Mouse (Mus musculus): Measurements from ENCODE around the gene Hmcn1. TPM values are rescaled to one million over a fixed set of nuclear protein-coding genes. Genes with fewer than 3 reads are reported as not detected.
A peak's percentile ranks its signal among the peaks of the same experiment; 100 is the strongest.

The Hmcn1 gene
- polyA plus RNA-seq, 1 experiment from 2014 or later = 1.0 TPM

DNA sequence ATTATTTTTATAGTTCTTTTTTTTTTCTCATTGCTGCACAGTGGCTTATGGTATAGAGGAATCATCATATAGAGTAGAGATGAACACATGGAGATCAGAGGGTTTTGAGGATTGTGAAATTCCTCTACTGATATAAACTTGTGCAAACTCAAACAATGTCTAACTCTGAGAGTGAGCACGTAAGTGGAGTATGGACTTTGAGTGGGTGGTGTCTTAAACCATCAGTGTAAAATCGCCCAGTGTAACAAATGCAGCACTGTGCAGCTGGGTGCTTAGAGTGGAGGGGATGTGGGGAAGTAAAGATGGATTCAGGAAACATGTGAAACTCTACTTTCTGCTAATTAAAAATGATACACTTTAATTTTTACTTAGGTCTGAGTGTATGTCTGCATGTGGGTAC is 408.8 kb downstream of the Hmcn1 start:
- no peaks in the 10 kb centered on the region for H3K9me3 ChIP-seq
- no peak overlapping the region for H3K9ac ChIP-seq (replicated peaks)
- no peak overlapping the region for H3K27ac ChIP-seq (replicated peaks)
- 86% methylated on average over 2 of the region's 2 CpGs for WGBS
- no peak overlapping the region for H3K4me2 ChIP-seq (replicated peaks)
- H3K36me3 ChIP-seq = no peaks in the 10 kb centered on the region
- no peak for ATAC-seq (replicated peaks)
- peaks cover 4% of the 10 kb centered on the region; the same call in 1 of the 2 replicates for H3K4me1 ChIP-seq
- H3K27me3 ChIP-seq = no peaks in the 10 kb centered on the region
- H3K4me3 ChIP-seq = no peak overlapping the region

DNA sequence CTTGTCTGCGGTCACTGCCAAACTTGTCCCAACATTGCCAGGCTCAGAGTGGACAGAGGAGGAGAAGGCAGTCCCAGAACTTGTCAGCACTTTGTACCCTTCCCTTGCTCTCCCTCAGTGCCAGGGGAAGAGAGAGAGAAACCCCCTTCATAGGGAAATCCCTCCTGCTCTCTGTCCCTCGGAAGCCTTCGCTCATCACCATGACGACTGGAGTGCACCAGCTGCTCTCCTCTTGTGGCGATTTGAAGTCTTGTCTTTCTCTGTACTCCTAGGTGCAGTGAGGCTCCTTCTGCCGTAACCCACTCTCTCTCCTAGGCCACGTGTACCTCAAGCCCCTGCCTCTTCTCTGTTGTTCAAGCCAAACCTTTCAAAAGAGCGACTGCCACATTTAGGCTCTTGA is 409.5 kb downstream of the Hmcn1 start:
- Histone ChIP-seq H3K27me3 (no peaks in the 10 kb centered on the region), H3K9me3 (no peaks in the 10 kb centered on the region), H3K4me3 (no peak overlapping the region), H3K4me1 (peaks cover 4% of the 10 kb centered on the region; the same call in 1 of the 2 replicates), H3K9ac (replicated peaks) (no peak overlapping the region), H3K36me3 (no peaks in the 10 kb centered on the region), H3K27ac (replicated peaks) (no peak overlapping the region), H3K4me2 (replicated peaks) (no peak overlapping the region)
- WGBS = 32% methylated on average over 8 of the region's 8 CpGs
- peak; percentile 66 for ATAC-seq (replicated peaks)

DNA sequence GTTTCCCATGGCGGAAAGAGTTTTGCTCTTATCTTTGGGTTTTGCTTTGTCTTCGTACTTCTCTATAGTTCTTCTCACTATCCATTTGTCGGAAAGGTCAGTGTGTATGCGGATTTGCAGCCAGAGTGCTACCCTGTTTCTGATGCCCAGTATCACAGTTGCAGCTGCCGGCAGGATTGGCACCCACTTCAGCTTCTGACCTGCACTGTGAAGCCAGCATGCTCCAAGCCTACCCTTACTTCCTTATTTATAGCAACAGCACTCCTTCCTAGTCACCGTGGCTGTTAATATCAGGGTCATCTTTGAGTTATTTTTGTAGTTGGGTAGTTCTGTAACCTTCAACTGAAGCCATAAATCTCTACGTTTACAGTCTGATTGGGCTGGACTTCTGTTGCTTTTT is 412.7 kb downstream of the Hmcn1 start:
- Histone ChIP-seq H3K4me2 (replicated peaks) (no peak overlapping the region), H3K9me3 (no peaks in the 10 kb centered on the region), H3K27ac (replicated peaks) (no peak overlapping the region), H3K27me3 (no peaks in the 10 kb centered on the region), H3K9ac (replicated peaks) (no peak overlapping the region), H3K36me3 (no peaks in the 10 kb centered on the region), H3K4me3 (no peak overlapping the region), H3K4me1 (peaks cover 4% of the 10 kb centered on the region; the same call in 1 of the 2 replicates)
- ATAC-seq (replicated peaks) = no peak
- 94% methylated on average over 7 of the region's 7 CpGs for WGBS

GRCm38 (mm10) chr1:150573407-150573806 is 419.8 kb downstream of the Hmcn1 start:
- no peaks in the 10 kb centered on the region for H3K4me1 ChIP-seq
- no peaks in the 10 kb centered on the region for H3K27me3 ChIP-seq
- H3K36me3 ChIP-seq = no peaks in the 10 kb centered on the region
- H3K9ac ChIP-seq (replicated peaks) = no peak overlapping the region
- WGBS = 68% methylated on average over 8 of the region's 8 CpGs
- 0 out of 2 replicates have a peak, but pooled peaks have one; percentile 51 for ATAC-seq (replicated peaks)
- no peak overlapping the region for H3K27ac ChIP-seq (replicated peaks)
- H3K4me2 ChIP-seq (replicated peaks) = no peak overlapping the region
- H3K9me3 ChIP-seq = no peaks in the 10 kb centered on the region
- no peak overlapping the region for H3K4me3 ChIP-seq

DNA sequence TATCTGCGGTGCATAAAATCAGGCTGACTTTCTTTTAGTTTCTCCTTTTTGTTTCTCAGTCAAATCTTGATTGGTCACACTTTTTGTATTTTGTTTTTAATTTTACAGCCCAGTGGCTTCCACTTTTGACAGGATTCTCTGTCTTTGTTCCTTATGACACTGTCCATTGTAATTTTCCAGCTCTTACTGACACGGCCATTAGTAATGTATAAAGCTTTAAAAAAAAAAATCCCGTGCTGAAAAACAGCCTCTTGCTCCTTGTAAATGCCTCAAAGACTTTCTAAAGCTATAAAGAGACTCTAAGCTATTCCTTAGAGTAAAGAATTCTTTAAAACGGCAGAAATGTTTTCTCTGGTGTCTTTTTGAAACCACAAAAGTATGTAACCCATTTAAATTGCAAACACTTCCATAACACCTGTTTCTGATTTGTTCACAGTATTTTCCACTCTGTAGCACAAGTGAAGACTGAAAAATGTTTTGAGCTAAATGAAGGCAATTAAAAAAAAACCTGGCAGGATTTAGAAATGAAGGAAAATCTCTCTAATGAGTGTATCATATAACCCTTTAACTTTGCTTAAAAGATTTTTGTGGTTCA is 422.6 kb downstream of the Hmcn1 start:
- no peak overlapping the region for H3K4me2 ChIP-seq (replicated peaks)
- no peak overlapping the region for H3K9ac ChIP-seq (replicated peaks)
- no peak overlapping the region for H3K27ac ChIP-seq (replicated peaks)
- 0 out of 2 replicates have a peak, but pooled peaks have one; percentile 51 for ATAC-seq (replicated peaks)
- no peaks in the 10 kb centered on the region for H3K9me3 ChIP-seq
- H3K4me3 ChIP-seq = no peak overlapping the region
- no peaks in the 10 kb centered on the region for H3K36me3 ChIP-seq
- H3K4me1 ChIP-seq = no peaks in the 10 kb centered on the region
- H3K27me3 ChIP-seq = no peaks in the 10 kb centered on the region
- WGBS = 2% methylated on average over 4 of the region's 4 CpGs

DNA sequence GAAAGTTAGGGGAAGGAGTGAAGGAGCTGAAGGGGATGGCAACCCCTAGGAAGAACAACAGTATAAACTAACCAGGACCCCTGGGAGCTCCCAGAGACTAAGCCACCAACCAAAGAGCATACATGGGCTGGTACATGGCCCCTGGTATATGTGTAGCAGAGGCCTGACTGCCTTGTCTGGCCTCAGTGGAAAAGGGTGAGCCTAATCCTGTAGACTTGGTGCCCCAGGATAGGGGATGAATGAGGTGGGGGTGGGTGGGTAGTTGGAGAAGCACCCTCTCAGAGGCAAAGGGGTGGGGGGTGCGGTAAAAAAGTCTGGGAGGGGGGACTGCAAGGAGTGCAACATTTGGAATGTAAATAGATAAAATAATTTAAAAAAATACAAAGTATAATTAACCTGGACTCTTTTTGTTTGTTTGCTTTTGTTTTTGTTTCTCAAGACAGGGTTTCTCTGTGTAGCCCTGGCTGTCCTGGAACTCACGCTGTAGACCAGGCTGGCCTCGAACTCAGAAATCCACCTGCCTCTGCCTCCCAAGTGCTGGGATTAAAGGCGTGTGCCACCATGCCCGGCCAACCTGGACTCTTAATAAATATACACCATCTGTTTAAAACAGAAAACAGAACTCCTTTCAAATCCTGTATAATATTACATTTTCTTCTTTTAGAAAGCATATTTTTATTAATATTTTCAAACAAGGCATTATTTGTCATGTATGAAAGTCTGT is 423.3 kb downstream of the Hmcn1 start:
- Histone ChIP-seq H3K27me3 (no peaks in the 10 kb centered on the region), H3K9ac (replicated peaks) (no peak overlapping the region), H3K4me1 (no peaks in the 10 kb centered on the region), H3K27ac (replicated peaks) (no peak overlapping the region), H3K4me3 (no peak overlapping the region), H3K36me3 (no peaks in the 10 kb centered on the region), H3K9me3 (no peaks in the 10 kb centered on the region), H3K4me2 (replicated peaks) (no peak overlapping the region)
- WGBS = 71% methylated on average over 5 of the region's 5 CpGs
- ATAC-seq (replicated peaks) = no peak

- H3K27ac ChIP-seq (replicated peaks) = no peak overlapping the region
- no peak overlapping the region for H3K4me2 ChIP-seq (replicated peaks)
- H3K4me1 ChIP-seq = no peaks in the 10 kb centered on the region
- H3K9ac ChIP-seq (replicated peaks) = no peak overlapping the region
- H3K9me3 ChIP-seq = no peaks in the 10 kb centered on the region
- ATAC-seq (replicated peaks) = no peak
- H3K27me3 ChIP-seq = no peaks in the 10 kb centered on the region
- H3K36me3 ChIP-seq = no peaks in the 10 kb centered on the region
- WGBS = 45% methylated on average over 4 of the region's 4 CpGs
- H3K4me3 ChIP-seq = no peak overlapping the region
These were observed 426.9 kb downstream of the Hmcn1 start for GRCm38 (mm10) chr1:150566287-150566686.

DNA sequence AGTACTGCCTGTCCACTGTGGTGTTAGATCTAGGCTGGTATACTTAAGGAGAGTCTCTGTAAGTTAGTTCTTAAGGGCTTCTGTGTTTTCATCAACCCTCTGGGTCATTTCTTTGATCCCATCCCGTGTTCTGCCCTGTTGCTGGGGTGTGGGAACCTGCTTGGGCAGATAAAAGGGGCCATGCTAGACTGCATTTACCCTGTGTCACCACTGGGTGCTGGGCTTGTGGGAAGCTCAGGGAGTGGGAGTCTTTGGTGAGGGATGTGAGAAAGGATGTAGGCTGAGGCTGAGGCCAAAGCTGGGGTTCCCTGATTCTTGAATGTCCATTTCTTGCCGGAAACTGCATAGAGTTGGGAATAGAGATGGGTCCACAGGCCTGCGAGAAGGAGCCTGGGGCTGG is 436.6 kb downstream of the Hmcn1 start:
- no peaks in the 10 kb centered on the region for H3K9me3 ChIP-seq
- no peaks in the 10 kb centered on the region for H3K36me3 ChIP-seq
- 70% methylated on average over 3 of the region's 3 CpGs for WGBS
- H3K27ac ChIP-seq (replicated peaks) = no peak overlapping the region
- ATAC-seq (replicated peaks) = no peak
- no peak overlapping the region for H3K4me2 ChIP-seq (replicated peaks)
- H3K4me1 ChIP-seq = no peaks in the 10 kb centered on the region
- H3K9ac ChIP-seq (replicated peaks) = no peak overlapping the region
- no peak overlapping the region for H3K4me3 ChIP-seq
- H3K27me3 ChIP-seq = no peaks in the 10 kb centered on the region

DNA sequence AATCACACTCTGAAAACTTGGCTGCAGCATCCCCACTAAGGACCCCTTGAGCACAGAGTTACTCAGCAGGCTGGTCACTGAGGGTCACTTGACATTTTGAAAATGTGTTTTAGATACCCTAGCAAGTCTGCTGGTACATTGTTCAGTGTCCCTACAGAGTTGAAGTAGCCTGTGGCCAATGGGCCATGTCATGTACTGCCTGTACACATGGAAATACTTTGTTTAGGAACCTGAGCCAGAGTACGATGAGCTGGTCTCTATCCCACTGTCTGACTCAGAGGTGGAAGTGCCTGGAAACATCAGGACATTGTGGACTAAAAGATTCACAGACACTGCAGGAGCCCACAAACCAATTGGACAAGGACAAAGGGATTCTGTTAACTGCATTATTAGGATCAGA is 441.8 kb downstream of the Hmcn1 start:
- Histone ChIP-seq H3K4me1 (no peaks in the 10 kb centered on the region), H3K4me3 (no peak overlapping the region), H3K27me3 (no peaks in the 10 kb centered on the region), H3K9me3 (no peaks in the 10 kb centered on the region), H3K36me3 (no peaks in the 10 kb centered on the region), H3K27ac (replicated peaks) (no peak overlapping the region), H3K9ac (replicated peaks) (no peak overlapping the region), H3K4me2 (replicated peaks) (no peak overlapping the region)
- WGBS = 89% methylated on average over 1 of the region's 1 CpGs
- no peak for ATAC-seq (replicated peaks)

- no peak for ATAC-seq (replicated peaks)
- Histone ChIP-seq H3K27me3 (no peaks in the 10 kb centered on the region), H3K4me3 (no peak overlapping the region), H3K36me3 (no peaks in the 10 kb centered on the region), H3K9ac (replicated peaks) (no peak overlapping the region), H3K4me2 (replicated peaks) (no peak overlapping the region), H3K27ac (replicated peaks) (no peak overlapping the region), H3K4me1 (no peaks in the 10 kb centered on the region), H3K9me3 (no peaks in the 10 kb centered on the region)
- WGBS = 80% methylated on average over 3 of the region's 3 CpGs
These were observed 446.8 kb downstream of the Hmcn1 start for GRCm38 (mm10) chr1:150546463-150546862.

- Histone ChIP-seq H3K4me3 (no peak overlapping the region), H3K4me1 (peaks cover 8% of the 10 kb centered on the region; the same call in 1 of the 2 replicates), H3K4me2 (replicated peaks) (no peak overlapping the region), H3K9me3 (no peaks in the 10 kb centered on the region), H3K27me3 (no peaks in the 10 kb centered on the region), H3K27ac (replicated peaks) (no peak overlapping the region), H3K36me3 (no peaks in the 10 kb centered on the region), H3K9ac (replicated peaks) (no peak overlapping the region)
- 9% methylated on average over 5 of the region's 5 CpGs for WGBS
- ATAC-seq (replicated peaks) = peak; percentile 95
These were observed 453.0 kb downstream of the Hmcn1 start for GRCm38 (mm10) chr1:150540267-150540666.

DNA sequence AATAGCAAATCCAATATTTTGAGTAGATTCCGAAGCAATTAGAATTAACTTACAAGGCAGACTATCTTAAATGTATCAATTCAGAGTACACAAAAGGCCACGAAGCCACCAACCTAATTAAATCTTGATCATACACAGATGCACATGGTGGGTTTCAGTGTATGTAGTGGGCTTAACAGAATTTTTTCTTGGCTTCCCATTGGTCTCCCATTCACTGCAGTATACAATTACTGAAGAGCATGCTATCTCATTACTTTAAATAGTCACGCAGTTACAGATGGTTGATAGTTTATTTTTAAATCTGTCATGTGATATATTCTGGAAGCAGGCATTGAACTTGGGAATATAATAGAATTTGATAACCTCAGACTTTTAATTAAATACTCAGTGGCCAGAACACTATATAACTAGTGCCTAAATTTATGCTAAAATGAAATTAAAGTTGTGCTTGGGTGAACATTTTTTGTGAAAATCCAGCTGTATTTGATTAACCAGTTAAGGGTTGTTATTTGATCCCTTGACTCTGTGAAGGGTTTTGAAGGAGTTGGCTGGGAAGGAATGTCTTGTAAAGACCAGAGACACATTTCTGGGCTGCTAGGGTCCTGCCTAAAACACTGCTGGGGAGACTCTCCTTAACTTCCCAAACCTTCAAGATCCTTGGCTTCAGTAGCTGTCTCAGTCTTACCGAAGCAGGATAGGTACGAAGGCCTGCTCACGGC is 455.7 kb downstream of the Hmcn1 start:
- no peak overlapping the region for H3K27ac ChIP-seq (replicated peaks)
- H3K4me2 ChIP-seq (replicated peaks) = no peak overlapping the region
- no peak overlapping the region for H3K4me3 ChIP-seq
- H3K9ac ChIP-seq (replicated peaks) = no peak overlapping the region
- H3K36me3 ChIP-seq = no peaks in the 10 kb centered on the region
- H3K9me3 ChIP-seq = no peaks in the 10 kb centered on the region
- H3K4me1 ChIP-seq = peaks cover 8% of the 10 kb centered on the region; the same call in 1 of the 2 replicates
- ATAC-seq (replicated peaks) = 0 out of 2 replicates have a peak, but pooled peaks have one; percentile 27
- WGBS = 71% methylated on average over 6 of the region's 6 CpGs
- no peaks in the 10 kb centered on the region for H3K27me3 ChIP-seq
